Comparison of ENCODE assay signal across 8 mouse cellular contexts in genomic region chr9:37460043-37460960, GRCm38 (mm10). TPM values are rescaled to one million over a fixed set of nuclear protein-coding genes. Genes with fewer than 3 reads are reported as not detected.
DNase-seq lines count a peak whose midpoint lies in the region; ATAC-seq and TF ChIP-seq lines count a peak whose summit lies in the region.

No protein-coding gene starts in this region.

- peak; percentile 51 for ATAC-seq in forebrain, embryonic 12.5 days (ENCODE audit: low FRiP score)
- peak; percentile 57 for ATAC-seq in hindbrain, embryonic 16.5 days
- ATAC-seq in limb, embryonic 11.5 days (ENCODE audit: insufficient number of reproducible peaks, low FRiP score, low TSS enrichment, low read depth) = peak; percentile 15; the same call in 1 of the 2 replicates
- peak; percentile 71 for ATAC-seq in midbrain, embryonic 15.5 days (replicated peaks)

- H3K4me1 ChIP-seq in heart, adult 2 months (ENCODE audit: control insufficient read depth, insufficient read depth, low read length) = peaks cover 2% of the 10 kb centered on the region
- H3K4me1 ChIP-seq in brown adipose tissue, adult 24 weeks (ENCODE audit: control insufficient read depth, insufficient read depth, insufficient read length, low read length) = no peaks in the 10 kb centered on the region
- H3K4me1 ChIP-seq in forebrain, embryonic 12.5 days = peaks cover 61% of the 10 kb centered on the region
- peaks cover 24% of the 10 kb centered on the region for H3K4me1 ChIP-seq in hindbrain, embryonic 16.5 days (ENCODE audit: control insufficient read depth, insufficient read depth, low read depth, low read length)
- H3K4me1 ChIP-seq in limb, embryonic 11.5 days (ENCODE audit: control insufficient read depth, insufficient read depth, low read length) = peaks cover 16% of the 10 kb centered on the region
- peaks cover 51% of the 10 kb centered on the region for H3K4me1 ChIP-seq in midbrain, embryonic 15.5 days

- TF ChIP-seq POLR2A in heart, adult 2 months (IDR thresholded peaks at IDR 0.05; ENCODE audit: insufficient read depth, low read depth, low read length) = no peak

- H3K36me3 ChIP-seq in heart, adult 2 months (ENCODE audit: control insufficient read depth, insufficient read depth, low read length) = no peaks in the 10 kb centered on the region
- H3K36me3 ChIP-seq in forebrain, embryonic 12.5 days (replicated peaks) = no peaks in the 10 kb centered on the region
- no peaks in the 10 kb centered on the region for H3K36me3 ChIP-seq in hindbrain, embryonic 16.5 days (ENCODE audit: control insufficient read depth, insufficient read depth, low read length)
- H3K36me3 ChIP-seq in limb, embryonic 11.5 days (ENCODE audit: control insufficient read depth, insufficient read depth, low read length) = no peaks in the 10 kb centered on the region
- H3K36me3 ChIP-seq in midbrain, embryonic 15.5 days (replicated peaks) = no peaks in the 10 kb centered on the region

- 2% methylated on average over 81 of the region's 81 CpGs for WGBS in heart, adult 2 months
- under 1% methylated on average over 81 of the region's 81 CpGs for WGBS in forebrain, embryonic 12.5 days
- under 1% methylated on average over 67 of the region's 81 CpGs for WGBS in hindbrain, embryonic 16.5 days
- under 1% methylated on average over 75 of the region's 81 CpGs for WGBS in limb, embryonic 11.5 days
- WGBS in midbrain, embryonic 15.5 days = 1% methylated on average over 81 of the region's 81 CpGs

- peaks cover 20% of the 10 kb centered on the region for H3K27me3 ChIP-seq in heart, adult 2 months (ENCODE audit: control insufficient read depth, insufficient read depth, low read length)
- H3K27me3 ChIP-seq in forebrain, embryonic 12.5 days = peaks cover 76% of the 10 kb centered on the region
- H3K27me3 ChIP-seq in hindbrain, embryonic 16.5 days (replicated peaks; ENCODE audit: control insufficient read depth, insufficient read depth, low read length) = peaks cover 7% of the 10 kb centered on the region
- peaks cover 71% of the 10 kb centered on the region for H3K27me3 ChIP-seq in limb, embryonic 11.5 days (ENCODE audit: control insufficient read depth, insufficient read depth, low read length)
- peaks cover 35% of the 10 kb centered on the region for H3K27me3 ChIP-seq in midbrain, embryonic 15.5 days (replicated peaks)

- no peaks in the 10 kb centered on the region for H3K9me3 ChIP-seq in forebrain, embryonic 12.5 days
- H3K9me3 ChIP-seq in hindbrain, embryonic 16.5 days (ENCODE audit: control insufficient read depth, low read length) = no peaks in the 10 kb centered on the region
- no peaks in the 10 kb centered on the region for H3K9me3 ChIP-seq in limb, embryonic 11.5 days (ENCODE audit: control insufficient read depth, low read length)
- no peaks in the 10 kb centered on the region for H3K9me3 ChIP-seq in midbrain, embryonic 15.5 days

- H3K4me2 ChIP-seq in forebrain, embryonic 12.5 days = peak overlapping the region; percentile 97
- peak overlapping the region; percentile 98 for H3K4me2 ChIP-seq in hindbrain, embryonic 16.5 days (ENCODE audit: low read length)
- peak overlapping the region; percentile 92 for H3K4me2 ChIP-seq in limb, embryonic 11.5 days (ENCODE audit: low read depth, severe bottlenecking)
- H3K4me2 ChIP-seq in midbrain, embryonic 15.5 days = peak overlapping the region; percentile 96

- no peak for TF ChIP-seq EP300 in heart, adult 2 months (IDR thresholded peaks at IDR 0.05; ENCODE audit: insufficient read depth, low read depth, low read length)

- DNase-seq in heart, adult 2 months = peak; percentile 18 to 38
- no peak for DNase-seq in heart, adult 9 months (ENCODE audit: low spot score in 2 of 2)
- DNase-seq in limb, embryonic 11.5 days (ENCODE audit: low spot score) = peak; percentile 55
- peak; percentile 11 for DNase-seq in testis, postnatal 14 days (ENCODE audit: low spot score)

- H3K4me3 ChIP-seq in heart, adult 2 months = peak overlapping the region; percentile 45
- peak overlapping the region; percentile 50 for H3K4me3 ChIP-seq in brown adipose tissue, adult 24 weeks (ENCODE audit: insufficient read depth, low read depth, low read length)
- H3K4me3 ChIP-seq in forebrain, embryonic 12.5 days (replicated peaks) = peak overlapping the region; percentile 58
- peak overlapping the region; percentile 65 for H3K4me3 ChIP-seq in hindbrain, embryonic 16.5 days (ENCODE audit: low read length)
- peak overlapping the region; percentile 46 for H3K4me3 ChIP-seq in limb, embryonic 11.5 days (ENCODE audit: low read depth, low read length)
- H3K4me3 ChIP-seq in midbrain, embryonic 15.5 days = peak overlapping the region; percentile 51

- no peak overlapping the region for H3K27ac ChIP-seq in heart, adult 2 months
- no peak overlapping the region for H3K27ac ChIP-seq in brown adipose tissue, adult 24 weeks (replicated peaks; ENCODE audit: low read depth, low read length)
- H3K27ac ChIP-seq in forebrain, embryonic 12.5 days = peak overlapping the region; percentile 88
- H3K27ac ChIP-seq in hindbrain, embryonic 16.5 days (ENCODE audit: low read depth, low read length) = peak overlapping the region; percentile 81
- no peak overlapping the region for H3K27ac ChIP-seq in limb, embryonic 11.5 days (replicated peaks; ENCODE audit: low read depth, low read length)
- peak overlapping the region; percentile 76 for H3K27ac ChIP-seq in midbrain, embryonic 15.5 days

- intact Hi-C loops in heart, adult 2 months (cut with DNase I) = loop anchor here (5.0 kb wide), 1 partner anchor 177 kb away; no protein-coding TSS in a partner anchor

- no peak for TF ChIP-seq CTCF in heart, adult 2 months (IDR thresholded peaks at IDR 0.05)

- H3K79me2 ChIP-seq in heart, adult 2 months (replicated peaks; ENCODE audit: control insufficient read depth, insufficient read depth, low read length) = no peaks in the 10 kb centered on the region

- H3K9ac ChIP-seq in heart, adult 2 months (ENCODE audit: low read depth, low read length) = no peak overlapping the region
- H3K9ac ChIP-seq in forebrain, embryonic 12.5 days = peak overlapping the region; percentile 71
- peak overlapping the region; percentile 84 for H3K9ac ChIP-seq in hindbrain, embryonic 16.5 days (ENCODE audit: low read depth, low read length)
- peak overlapping the region; percentile 27; the same call in 1 of the 2 replicates for H3K9ac ChIP-seq in limb, embryonic 11.5 days (ENCODE audit: low read length)
- peak overlapping the region; percentile 63 for H3K9ac ChIP-seq in midbrain, embryonic 15.5 days

RNA-seq across cellular contexts. Expression of gene Robo3, which starts 27.3 kb away (rescaled TPM):
- total RNA-seq in heart, adult 2 months (2021) = not detected
- 0.29 TPM in 1 of 2 replicates, not detected in the other for polyA plus RNA-seq in heart, adult 2 months (2012; rRNA removed)
- polyA plus RNA-seq in brown adipose tissue, adult 24 weeks (2012; ENCODE audit: insufficient read depth, insufficient read length, missing spikeins) = not detected in 2 replicates
- 22.7 and 24.1 TPM in 2 replicates for polyA plus RNA-seq in forebrain, embryonic 12.5 days (2016; fragmentation: Nextera tagmentation; extraction: Ambion mirVana)
- polyA plus RNA-seq in hindbrain, embryonic 16.5 days (2015; fragmentation: Nextera tagmentation; extraction: Ambion mirVana) = 7.3 and 12.1 TPM in 2 replicates
- polyA plus RNA-seq in limb, embryonic 11.5 days (2014; fragmentation: Nextera tagmentation; extraction: Ambion mirVana) = 0.16 and 0.33 TPM in 2 replicates
- polyA plus RNA-seq in midbrain, embryonic 15.5 days (2015; fragmentation: Nextera tagmentation; extraction: Ambion mirVana) = 4.8 and 10.0 TPM in 2 replicates

RNA-seq across cellular contexts. Expression of gene Msantd2, which starts 28.8 kb away (rescaled TPM):
- total RNA-seq in heart, adult 2 months (2021) = 1 to 10 TPM; 6.4 to 7.1 TPM
- polyA plus RNA-seq in heart, adult 2 months (2012; rRNA removed) = 10.7 and 12.8 TPM in 2 replicates
- 3.8 and 10.4 TPM in 2 replicates for polyA plus RNA-seq in brown adipose tissue, adult 24 weeks (2012; ENCODE audit: insufficient read depth, insufficient read length, missing spikeins)
- polyA plus RNA-seq in forebrain, embryonic 12.5 days (2016; fragmentation: Nextera tagmentation; extraction: Ambion mirVana) = 46.9 and 47.3 TPM in 2 replicates
- 24.4 and 28.9 TPM in 2 replicates for polyA plus RNA-seq in hindbrain, embryonic 16.5 days (2015; fragmentation: Nextera tagmentation; extraction: Ambion mirVana)
- 34.1 and 35.6 TPM in 2 replicates for polyA plus RNA-seq in limb, embryonic 11.5 days (2014; fragmentation: Nextera tagmentation; extraction: Ambion mirVana)
- polyA plus RNA-seq in midbrain, embryonic 15.5 days (2015; fragmentation: Nextera tagmentation; extraction: Ambion mirVana) = 31.9 and 33.8 TPM in 2 replicates

RNA-seq across cellular contexts. Expression of gene Robo4, which starts 58.6 kb away (rescaled TPM):
- total RNA-seq in heart, adult 2 months (2021) = 10 to 100 TPM; 27.9 to 31.8 TPM
- 33.7 and 38.6 TPM in 2 replicates for polyA plus RNA-seq in heart, adult 2 months (2012; rRNA removed)
- polyA plus RNA-seq in brown adipose tissue, adult 24 weeks (2012; ENCODE audit: insufficient read depth, insufficient read length, missing spikeins) = 5.8 and 9.8 TPM in 2 replicates
- polyA plus RNA-seq in forebrain, embryonic 12.5 days (2016; fragmentation: Nextera tagmentation; extraction: Ambion mirVana) = 4.8 and 5.4 TPM in 2 replicates
- 5.5 and 8.6 TPM in 2 replicates for polyA plus RNA-seq in hindbrain, embryonic 16.5 days (2015; fragmentation: Nextera tagmentation; extraction: Ambion mirVana)
- polyA plus RNA-seq in limb, embryonic 11.5 days (2014; fragmentation: Nextera tagmentation; extraction: Ambion mirVana) = 6.6 and 9.0 TPM in 2 replicates
- polyA plus RNA-seq in midbrain, embryonic 15.5 days (2015; fragmentation: Nextera tagmentation; extraction: Ambion mirVana) = 5.2 and 6.2 TPM in 2 replicates

Comparison
In these comparisons a context has a peak if more than half of its experiments do, and no peak if none do; other contexts are left out.
1. DNase-seq: peak in heart, adult 2 months (2 of 2), limb, embryonic 11.5 days (single experiment) and testis, postnatal 14 days (single experiment); none in heart, adult 9 months (0 of 2).
2. H3K27ac ChIP-seq: peak in forebrain, embryonic 12.5 days (single experiment), hindbrain, embryonic 16.5 days (single experiment) and midbrain, embryonic 15.5 days (single experiment); none in heart, adult 2 months (single experiment), brown adipose tissue, adult 24 weeks (single experiment) and limb, embryonic 11.5 days (single experiment).
3. ATAC-seq: peak in every context shown above with its lines; median percentile 71 in midbrain, embryonic 15.5 days; 57 in hindbrain, embryonic 16.5 days; 51 in forebrain, embryonic 12.5 days; 15 in limb, embryonic 11.5 days.
4. Peak in every context shown above with its lines, with median percentiles within 50 percentile points of each other: H3K4me3 ChIP-seq and H3K4me2 ChIP-seq.